Mouse (Mus musculus) inflammation-experienced regulatory T-cells, adult 6 months (primary cell): ENCODE results near the gene Gsto2. TPM values are rescaled to one million over a fixed set of nuclear protein-coding genes. Genes with fewer than 3 reads are reported as not detected.
A peak's percentile ranks its signal among the peaks of the same experiment; 100 is the strongest.

ENCODE experiments used
- ATAC-seq: one replicate; pipeline ENCODE4 v1.8.0; 2017
- polyA plus RNA-seq, 3 experiments: library from polyadenylated mRNA; unstranded; fragments of 100-300 nt; shearing (Covaris generic); gene quantifications; one replicate each; pipeline ENCODE4 v1.2.1; 2017

Gsto2 gene
- polyA plus RNA-seq, 3 experiments from 2014 or later, result 0.34 to 1.2 (median 1.1) TPM

DNA sequence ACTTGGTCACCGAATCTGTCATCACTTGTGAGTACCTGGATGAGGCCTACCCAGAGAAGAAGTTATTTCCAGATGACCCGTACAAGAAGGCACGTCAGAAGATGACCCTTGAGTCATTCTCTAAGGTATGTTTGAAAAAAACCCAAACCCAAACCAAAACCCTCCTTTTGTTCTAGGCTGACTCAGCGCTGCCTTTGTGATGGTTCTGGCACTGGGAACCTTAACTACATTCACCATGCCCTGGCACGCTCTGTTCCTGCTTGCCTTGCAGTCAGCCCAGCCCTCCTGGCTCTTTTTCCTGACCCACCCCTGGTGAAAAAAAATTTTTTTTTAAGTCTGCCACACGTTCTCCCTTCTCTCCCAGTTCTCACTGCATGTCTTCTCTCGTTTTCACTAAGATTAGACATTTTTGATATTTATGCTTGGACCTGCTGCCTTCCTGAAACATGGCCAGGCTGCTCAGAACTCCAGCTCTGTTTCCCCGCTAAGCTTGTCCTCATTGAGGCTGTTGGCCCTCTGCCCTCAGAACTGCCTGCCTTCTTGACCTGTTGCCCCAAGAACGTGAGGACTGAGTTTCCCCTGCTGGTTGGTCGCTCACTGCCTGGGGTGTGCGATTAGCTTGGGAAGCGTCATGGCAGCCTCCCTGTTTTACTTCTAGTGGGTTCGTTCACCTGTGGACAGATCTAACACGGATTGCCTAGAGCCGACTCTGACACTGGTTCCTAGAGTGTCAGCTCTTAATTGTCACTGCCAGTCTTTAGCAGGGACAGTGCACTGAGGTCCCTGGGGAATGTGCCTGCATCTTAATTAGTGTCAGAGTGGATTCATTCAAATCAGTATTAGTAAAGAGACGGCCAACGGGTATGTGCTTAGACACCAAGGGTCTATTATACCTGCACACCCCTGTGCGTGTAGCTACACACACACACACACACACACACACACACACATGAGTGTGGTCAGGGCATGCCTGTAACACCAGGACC is 7.1 kb upstream of the Gsto2 start:
- no peak for ATAC-seq

DNA sequence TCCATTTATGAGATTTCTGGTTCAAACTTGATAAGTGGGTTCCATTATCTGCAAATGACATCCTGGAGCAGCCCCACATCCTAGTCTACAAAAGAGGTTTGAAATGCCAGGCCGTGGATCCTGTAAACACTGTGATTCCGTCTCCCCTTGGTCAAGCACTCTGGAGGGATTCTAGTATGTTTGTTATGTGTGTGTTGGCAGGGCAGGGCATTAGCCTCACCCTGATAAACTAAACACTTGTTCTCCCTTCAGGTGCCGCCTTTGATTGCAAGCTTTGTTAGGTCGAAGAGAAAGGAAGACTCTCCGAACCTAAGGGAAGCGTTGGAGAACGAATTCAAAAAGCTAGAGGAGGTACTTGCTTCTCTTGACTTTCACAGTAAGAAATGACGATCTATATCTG is 6.2 kb upstream of the Gsto2 start:
- ATAC-seq, result no peak

DNA sequence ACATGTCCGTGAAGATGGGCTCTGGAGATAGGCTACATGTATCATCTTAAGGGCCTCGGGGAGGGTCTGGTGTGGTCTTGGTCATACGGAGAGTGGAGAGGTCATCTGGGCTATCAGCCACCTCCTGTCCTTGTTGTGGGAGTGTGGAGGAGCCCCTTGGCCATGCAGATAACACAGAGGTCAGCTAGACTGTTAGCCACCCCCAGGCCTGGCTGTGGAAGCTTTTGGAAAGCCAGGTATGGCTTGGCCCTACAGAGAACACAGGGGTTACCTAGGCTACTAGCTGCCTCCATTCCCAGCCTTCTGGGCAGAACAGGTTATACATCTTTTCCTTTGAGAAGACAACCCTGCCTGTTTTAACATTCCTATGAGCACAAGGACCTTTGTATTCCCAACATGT is 2.8 kb upstream of the Gsto2 start:
- ATAC-seq, result no peak

DNA sequence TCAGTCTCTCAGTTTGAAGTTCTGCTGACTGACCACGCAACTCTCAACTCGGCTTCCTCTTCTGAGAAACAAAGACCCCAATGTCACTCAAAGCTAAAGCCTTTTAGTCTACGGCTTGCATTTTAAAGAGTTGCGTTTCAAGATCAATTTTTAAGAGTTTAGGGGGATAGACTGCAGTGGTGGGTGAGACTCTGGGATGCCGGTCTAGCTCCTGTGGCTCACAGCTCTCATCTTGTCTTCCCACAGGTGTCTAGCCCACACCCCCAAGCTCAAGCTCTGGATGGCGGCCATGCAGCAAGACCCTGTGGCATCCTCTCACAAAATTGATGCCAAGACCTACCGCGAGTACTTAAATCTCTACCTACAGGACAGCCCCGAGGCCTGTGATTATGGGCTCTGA is 1.3 kb upstream of the Gsto2 start:
- ATAC-seq, result no peak

DNA sequence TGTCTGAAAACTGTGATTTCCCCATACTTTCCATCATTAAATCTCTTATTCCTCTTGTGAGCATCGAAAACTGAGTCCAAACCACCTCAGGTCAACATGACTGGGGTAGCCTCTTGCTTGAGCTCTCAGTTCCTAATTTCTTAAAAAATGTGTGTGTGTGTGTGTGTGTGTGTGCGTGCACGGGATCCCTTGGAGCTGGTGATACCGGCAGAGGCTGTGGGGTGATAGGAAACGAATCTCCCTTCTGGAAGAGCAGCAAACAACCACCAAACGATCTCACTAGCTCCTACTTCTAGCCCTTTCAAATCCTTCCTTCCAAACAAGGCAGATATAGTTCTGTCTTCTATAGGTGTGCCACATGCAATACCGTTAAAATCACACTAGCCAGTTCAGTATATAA is 613 bp upstream of the Gsto2 start:
- ATAC-seq, result no peak

DNA sequence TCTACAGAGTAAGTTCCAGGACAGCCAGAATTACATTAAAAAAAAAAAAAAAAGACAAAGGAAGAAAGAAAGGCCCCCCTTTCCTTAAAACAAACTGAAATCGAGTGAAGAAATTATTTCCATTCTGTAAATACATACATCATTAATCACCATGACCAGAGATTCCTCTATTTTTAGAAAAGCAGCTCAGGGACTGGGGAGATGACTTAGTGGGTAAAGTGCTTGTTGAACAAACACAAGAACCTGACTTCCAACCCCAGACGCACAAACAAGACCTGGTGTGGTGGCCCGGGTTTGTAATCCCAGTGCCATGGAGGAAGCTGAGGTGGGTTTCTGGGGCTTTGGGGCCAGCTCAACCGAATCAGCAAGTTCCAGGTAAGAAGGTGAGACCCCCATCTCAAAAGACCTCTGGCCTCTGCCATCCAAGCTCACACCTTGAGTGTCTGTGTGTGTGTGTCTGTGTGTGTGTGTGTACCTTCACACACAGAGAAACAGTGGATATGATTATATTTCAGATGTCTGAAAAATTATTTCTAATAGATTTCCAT is 2.4 kb downstream of the Gsto2 start:
- ATAC-seq, result no peak

DNA sequence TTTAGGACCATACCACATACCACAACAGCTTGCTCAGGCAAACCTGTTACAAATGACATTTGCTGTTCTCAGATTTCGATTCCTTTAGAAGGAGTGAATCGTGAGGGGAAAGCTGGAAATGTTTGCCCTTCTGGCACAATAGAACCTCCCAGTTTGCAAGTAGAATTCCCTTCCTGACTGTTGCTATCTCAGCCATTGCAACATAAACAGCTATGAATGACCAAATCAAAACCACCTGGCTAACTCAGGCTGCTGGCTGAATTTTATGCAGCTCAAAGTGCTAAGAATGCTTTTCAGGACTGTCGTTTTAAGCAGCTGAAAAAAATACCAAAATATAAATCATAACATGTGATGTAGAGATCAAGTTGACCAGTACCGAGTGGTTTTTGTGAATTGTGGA is 3.6 kb downstream of the Gsto2 start:
- ATAC-seq, result no peak

DNA sequence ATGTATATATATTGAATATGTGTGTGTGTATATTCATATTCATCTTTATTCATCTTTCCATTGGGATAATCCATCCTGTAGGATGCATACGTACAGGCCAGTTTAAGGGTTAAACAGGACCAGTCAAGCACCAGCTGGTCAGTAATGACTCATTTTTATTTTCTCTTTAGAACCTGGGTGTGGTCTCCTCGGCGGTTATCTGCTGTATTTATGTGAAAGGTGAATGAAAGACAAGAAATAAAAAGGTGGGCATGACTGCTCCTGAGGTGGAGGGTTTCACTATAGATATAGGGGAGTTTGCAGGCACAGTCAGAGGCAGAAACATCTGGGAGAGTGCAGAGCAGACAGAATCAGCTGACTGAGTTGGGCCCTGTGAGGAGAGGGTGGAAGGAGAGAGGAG is 4.2 kb downstream of the Gsto2 start:
- ATAC-seq, result no peak

DNA sequence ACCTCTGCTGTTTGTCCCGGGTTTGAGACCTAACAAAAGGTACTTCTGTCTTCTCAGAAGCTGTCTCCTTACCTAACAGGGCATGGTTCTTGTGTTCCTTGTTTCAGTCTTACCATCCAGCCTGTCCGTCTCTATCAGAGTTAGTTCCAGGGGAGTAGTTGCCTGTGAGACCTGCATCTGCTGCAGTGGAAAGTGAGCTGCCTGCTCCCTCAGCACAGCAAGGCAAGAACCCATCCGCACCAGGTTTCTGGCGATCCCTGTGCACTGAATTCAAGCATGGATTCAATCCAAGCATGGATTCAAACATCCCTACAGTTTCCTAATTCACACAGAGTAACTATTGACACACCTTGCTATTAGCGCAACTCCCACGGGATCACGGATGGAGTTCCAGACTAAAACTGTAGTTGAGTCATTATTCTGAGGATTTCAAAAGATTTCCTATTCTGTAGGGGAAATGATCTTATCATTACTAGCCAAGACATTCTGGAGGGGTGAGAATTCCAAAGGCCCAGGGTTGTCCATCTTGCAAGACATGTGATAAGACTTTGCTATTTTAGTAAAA is 4.8 kb downstream of the Gsto2 start:
- ATAC-seq, result no peak

DNA sequence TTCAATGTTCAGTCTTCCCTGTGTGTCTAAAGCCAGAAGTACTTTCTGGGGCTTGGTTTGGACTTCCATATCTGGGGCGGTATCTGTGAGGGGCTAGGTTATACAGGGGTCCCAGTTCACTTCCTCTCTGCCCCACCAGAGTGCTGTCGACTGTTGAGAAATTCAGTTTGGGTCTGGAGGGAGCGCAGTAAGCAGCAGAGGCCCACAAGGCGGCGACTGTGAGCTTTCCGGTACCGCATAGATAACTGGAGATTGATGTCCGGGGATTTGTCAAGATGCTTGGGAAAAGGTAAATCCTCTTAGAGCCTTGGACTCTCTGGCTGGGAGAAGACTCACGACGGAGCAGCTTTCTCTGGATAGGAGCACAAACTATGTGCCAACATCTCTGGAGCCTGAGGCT is 6.2 kb downstream of the Gsto2 start:
- ATAC-seq, result no peak

DNA sequence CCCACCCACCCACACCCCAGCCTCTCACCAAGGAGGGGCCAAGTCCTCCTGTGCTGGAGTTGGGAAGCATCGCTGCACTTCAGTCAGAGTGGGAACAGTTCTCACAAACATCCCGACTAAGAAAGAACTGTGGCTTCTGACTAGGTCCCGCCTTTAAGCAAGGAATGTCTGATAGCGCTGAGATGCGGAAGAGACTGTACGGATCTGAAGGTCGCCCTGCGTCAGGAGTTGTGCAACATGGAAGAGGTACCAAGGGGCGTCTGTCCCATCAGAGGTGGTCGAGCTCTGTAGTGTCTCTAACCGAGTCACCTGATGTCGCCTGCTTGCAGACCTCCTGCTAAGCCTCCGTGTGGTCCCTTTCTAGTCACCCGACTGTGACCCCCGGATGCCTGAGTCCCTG is 10.9 kb downstream of the Gsto2 start:
- no peak for ATAC-seq

DNA sequence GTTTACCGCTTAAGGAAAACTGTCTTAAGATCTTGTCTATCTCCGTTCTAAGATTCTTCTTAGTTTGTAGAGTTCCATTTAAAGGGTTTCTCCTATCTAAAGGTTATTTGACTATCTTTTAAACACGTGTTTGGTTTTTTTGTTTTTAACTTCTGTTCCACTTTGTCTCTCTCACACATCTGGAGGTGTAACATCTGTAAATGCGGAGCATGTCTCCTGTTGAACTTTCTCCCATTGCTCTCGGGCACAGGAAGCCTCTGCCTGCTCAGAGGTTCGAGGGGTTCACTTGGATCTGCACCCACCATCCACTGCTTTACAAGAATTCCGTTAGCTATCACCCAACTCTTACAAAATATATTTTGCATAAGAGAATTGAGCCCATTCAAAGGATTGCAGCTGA is 16.2 kb downstream of the Gsto2 start:
- no peak for ATAC-seq

DNA sequence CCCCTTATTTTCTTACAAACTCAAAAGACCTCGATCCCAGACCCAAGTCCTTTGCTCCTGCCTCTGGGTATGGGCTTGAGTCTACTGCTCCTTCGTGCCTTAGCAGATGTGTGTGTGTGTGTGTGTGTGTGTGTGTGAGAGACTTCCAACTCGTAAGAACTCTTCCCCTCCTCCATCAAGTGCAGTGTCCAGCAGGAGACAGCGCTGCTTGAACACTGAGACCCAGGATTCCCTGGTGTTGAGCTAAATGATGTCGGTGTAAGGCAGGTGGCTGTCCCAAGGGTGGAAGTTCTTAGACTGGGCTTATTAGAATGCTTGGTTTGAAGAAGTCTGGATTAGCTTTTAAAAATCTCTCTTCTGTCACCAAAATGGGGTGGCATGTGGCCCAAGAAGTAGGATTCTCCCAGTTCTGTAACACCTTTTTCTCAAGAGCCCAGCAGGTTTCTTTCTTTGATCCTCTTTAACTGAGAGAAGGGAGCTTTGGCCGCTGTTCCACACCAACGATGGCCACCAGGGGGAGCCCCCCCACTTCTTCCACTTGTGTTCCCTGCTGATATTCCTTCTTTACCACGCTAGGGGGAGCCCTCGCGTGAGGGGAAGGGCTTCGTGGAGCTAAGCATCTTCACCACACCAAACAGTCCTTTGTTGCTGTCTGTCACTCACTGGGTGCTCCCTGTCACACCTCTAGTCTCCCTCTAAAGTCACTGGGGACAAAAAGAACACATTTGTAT is 17.0 kb downstream of the Gsto2 start:
- peak; percentile 81 for ATAC-seq

DNA sequence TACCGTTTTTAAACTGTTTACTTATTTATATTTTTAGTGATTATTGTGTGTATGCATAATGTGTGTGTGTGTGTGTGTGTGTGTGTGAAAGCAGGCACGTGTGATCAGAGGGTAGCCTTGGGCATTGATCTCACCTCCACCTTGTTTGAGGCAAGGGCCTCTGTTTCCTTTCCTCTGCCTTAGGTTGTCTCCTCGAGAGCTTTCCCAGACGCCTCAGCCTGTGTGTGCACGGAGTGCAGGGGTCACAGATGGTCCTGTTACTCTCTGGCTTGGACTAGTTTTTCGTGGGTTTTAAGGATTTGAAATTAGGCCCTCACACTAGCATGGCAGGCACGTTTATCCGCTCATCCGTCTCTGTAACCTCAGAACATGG is 17.5 kb downstream of the Gsto2 start:
- no peak for ATAC-seq

DNA sequence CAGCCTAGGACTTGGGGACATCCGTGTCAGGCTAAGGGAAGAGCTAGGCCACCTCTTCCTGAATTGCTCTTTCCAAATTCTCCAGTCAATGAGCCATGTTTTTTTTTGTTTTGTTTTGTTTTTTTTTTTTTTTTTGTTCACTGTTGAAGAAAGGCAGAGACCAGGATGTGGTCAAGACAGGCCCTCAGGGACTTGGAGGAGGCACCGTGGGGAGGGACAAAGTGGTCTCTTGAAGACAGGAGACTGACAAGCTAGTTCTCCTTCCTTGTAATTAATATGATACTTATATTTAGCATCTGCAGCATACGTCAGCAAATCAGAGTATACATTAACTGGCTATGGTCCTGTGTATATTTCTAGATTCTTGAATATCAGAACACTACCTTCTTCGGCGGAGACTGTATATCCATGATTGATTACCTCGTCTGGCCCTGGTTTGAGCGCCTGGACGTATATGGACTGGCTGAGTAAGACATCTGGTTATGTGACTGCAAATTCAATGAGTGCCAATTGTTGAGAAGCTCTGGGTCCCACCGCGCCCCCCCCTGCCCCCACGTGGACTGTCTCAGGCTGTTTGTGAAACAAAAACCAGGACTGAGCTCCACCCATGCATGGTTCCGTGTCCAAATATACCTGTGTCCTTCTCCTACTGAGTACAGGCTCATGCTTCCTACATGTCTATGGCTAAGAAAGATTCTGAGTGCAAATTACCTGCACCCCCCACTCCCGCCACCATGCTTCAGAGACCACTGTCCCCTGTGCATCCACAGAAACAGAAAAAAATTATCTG is 19.2 kb downstream of the Gsto2 start:
- no peak for ATAC-seq

DNA sequence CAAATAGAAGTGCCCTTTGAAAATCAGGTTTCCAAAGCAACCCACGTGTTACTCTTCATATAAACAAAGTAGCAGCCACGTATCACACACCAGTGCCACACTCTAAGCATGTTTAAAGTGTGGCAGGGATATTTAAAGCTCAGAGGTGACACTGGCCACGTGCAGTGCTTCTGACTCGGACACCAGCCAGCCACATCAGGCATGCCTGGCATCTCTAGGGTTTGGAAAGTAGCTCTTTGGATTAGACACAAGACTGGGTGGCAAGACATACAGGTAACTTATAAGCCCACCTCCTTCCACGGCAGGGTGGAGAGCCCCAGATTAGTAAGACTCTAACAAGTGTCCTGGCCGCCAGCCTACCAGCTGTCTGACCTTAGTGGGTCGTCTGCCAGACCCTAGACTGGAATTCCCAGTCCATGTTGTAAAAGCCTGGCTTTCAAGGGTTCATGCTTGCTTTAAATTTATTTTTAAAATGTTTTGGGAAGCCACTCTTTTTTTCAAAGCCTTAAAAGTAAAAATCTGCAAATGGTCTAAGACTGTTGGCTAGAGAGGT is 19.9 kb downstream of the Gsto2 start:
- no peak for ATAC-seq

DNA sequence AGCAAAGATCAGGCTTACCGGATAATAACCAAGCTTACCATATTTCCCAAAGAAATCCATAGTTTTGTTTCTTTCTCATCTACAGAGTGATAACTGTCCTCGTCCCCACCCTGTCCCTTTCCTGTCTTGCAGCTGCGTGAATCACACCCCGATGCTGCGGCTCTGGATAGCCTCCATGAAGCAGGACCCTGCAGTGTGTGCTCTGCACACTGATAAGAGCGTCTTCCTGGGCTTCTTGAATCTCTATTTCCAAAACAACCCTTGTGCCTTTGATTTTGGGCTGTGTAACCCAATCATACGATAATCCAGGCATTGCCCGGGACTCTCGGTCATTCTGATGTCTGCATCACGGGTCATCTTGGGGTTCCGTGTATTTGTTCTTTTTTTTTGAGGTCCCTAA is 20.6 kb downstream of the Gsto2 start:
- ATAC-seq, result no peak

DNA sequence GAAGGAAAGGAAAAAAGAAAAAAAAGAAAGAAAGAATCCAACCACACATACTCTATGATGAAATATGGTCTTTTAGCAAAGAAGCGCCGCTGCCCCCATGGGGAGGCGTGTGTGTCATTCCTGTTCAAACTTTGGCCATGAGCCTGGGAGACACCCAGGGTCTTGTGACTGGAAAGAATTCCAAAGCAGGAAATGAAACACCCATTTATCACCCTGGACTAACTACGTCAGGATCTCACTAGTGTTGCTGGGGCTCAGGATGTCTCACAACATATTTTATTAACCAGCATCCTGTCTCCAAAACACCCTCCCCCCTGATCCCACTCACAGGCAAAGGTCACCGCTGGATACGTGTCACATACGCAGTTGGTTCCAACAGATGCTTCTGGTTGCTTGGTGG is 21.3 kb downstream of the Gsto2 start:
- no peak for ATAC-seq

DNA sequence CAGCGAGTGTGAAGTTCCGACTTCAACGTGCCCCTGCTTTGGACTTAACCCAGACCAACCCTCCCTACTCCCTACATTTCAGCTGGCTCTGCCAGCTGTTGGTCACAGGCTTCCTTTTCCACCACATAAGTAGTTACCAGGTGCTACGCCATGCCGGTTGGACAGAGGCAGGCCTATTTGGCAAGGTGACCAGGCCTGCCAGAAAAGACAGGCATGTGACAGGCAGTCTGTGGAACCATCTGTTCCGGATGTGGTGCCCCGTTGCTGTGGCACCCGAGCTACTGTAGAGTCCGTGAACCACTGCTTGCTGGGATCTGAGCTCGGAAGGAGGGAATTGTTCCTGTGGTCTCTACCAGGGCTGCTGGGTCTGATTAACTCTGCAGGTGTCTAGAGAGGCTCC is 22.1 kb downstream of the Gsto2 start:
- peak; percentile 71 for ATAC-seq

DNA sequence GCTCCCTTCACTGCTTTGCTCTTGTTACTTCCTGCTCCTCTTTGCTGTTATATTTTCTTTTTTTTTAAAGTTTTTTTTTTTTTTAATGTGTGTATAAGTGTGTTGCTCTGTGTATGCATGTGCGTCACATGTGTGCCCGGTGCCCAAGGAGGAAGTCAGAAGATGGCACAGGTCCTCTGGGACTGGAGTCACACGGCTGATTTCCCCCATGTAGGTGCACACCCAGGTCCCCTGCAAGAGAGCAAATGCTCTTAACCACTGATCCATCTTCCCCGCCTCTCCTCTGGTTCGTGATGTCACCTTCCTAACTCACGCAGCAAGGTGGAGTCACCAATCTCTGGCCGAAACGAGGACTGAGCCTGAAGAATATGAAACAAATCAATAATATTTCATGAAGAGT is 22.7 kb downstream of the Gsto2 start:
- ATAC-seq, result no peak

DNA sequence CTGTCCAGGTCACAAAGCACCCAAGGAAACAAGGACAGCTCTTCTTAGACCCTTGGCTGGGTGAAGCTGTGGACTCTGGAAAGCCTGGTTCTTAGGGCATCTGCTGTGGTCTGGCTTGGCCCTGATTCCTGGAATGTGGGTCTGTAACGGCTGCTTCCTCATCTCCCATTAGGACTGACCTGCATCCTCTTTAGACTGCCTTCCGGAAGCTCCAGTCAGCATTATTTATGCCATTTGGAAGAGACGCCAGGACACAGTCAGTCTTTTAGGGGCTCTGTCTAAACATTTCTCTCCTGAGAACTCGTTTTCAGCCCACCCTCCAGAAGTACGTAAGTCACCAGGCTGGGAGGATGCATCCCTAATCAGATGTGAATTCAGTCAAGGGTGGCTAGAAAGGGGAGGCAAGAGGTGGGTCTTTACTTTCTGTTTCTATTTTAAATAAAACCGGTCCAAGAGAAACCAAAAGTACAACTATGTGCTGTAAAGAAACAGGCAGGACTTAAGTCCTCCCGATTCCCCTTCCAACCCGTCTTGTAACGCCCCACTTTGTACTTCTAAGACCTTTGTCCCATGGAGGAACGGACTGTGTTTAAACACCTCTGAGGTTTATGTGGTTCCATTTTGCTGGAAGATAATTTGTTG is 25.3 kb downstream of the Gsto2 start:
- ATAC-seq, result peak; percentile 66
